1 mouse cellular context compared by ENCODE assay signal in the genomic region with DNA sequence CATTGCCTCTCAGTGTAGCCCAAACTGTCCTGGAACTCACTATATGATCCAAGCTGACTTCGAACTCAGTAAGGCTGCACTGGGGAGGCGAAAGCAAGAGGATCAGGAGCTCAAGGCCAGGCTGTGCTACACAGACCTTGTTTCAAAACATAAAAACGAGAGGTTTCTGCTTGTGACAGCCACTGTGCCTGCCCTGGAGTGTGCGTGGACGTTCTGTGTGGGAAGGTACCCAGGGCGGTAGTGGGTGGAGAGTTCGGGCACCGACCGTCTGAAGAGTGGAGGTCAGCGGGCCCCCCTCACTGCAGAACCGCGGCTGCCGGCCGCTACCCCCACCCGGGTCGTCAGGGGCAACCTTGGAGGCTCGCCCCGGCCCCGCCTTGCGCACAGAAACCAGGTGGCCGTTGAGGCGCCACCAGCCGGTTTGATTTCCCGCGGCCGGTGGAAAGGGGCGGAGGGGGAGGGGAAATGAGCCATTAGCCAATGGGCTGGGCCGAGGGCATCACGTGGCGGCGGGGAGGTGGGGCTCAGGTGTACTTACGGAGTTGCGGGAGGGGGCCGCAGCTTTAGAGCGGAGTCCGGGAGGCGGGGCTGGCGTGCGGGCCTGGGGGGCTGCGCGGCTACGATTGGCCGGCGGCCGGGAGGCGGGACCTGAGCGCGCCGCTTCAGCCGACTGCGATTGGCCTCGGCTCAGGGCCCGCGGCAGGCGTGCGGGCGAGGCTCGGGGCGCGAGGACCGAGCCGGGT.
TF ChIP-seq lines count a peak whose summit lies in the region.

A gene (plus strand): TSS at position 660 of the 743 bp plus-strand sequence.

TF ChIP-seq in MEL, 35 proteins besides CTCF, POLR2A, EP300 and RAD21 (continued from another document):
- TF ChIP-seq TCF12 (IDR thresholded peaks at IDR 0.05; ENCODE audit: low read depth, low read length), result no peak
